Mouse (Mus musculus) liver, postnatal 0 days (tissue): ENCODE measurements at regions not wholly inside any gene's neighbourhood (a gene's known extent, or its start where the extent isn't known, plus 50 kb on each side); places are given as distances from the start of the nearest gene placed in this dataset.

ENCODE experiments used
- ATAC-seq: fragments of 200-750 bp; cut with Nextera tagmentation; 2 replicates; pipeline ENCODE4 v1.8.0; 2017; ENCODE audit warnings: mild to moderate bottlenecking, moderate library complexity
- DNase-seq: peaks from one replicate; pipeline ENCODE4 v3.0.0-alpha.2; 2016
- H3K27ac ChIP-seq: fragments of 300-500 bp; sonication (generic); 2 replicates; pipeline ENCODE4 v1.5.1; 2014; ENCODE audit warnings: antibody characterized with exemption, moderate library complexity, mild to moderate bottlenecking, low read depth
- H3K27me3 ChIP-seq: fragments of 300-500 bp; sonication (generic); 2 replicates; pipeline ENCODE4 v1.6.1; 2014; ENCODE audit warnings: low read length, control low read depth, mixed read lengths; ENCODE audit not compliant: insufficient read depth
- H3K36me3 ChIP-seq: fragments of 300-500 bp; sonication (generic); replicated peaks from 2 replicates; pipeline ENCODE4 v1.6.1; 2014; ENCODE audit warnings: mild to moderate bottlenecking, control low read depth, low read length, moderate library complexity, mixed read lengths; ENCODE audit not compliant: insufficient read depth
- H3K4me1 ChIP-seq: fragments of 300-500 bp; sonication (generic); 2 replicates; pipeline ENCODE4 v1.6.1; 2014; ENCODE audit warnings: antibody characterized with exemption, mild to moderate bottlenecking, control low read depth; ENCODE audit not compliant: insufficient read depth
- H3K4me2 ChIP-seq: fragments of 300-500 bp; sonication (generic); 2 replicates; pipeline ENCODE4 v1.6.1; 2014; ENCODE audit warnings: low read depth, mild to moderate bottlenecking, low read length, moderate library complexity, mixed read lengths
- H3K4me3 ChIP-seq: fragments of 300-500 bp; sonication (generic); 2 replicates; pipeline ENCODE4 v1.5.1; 2014; ENCODE audit warnings: low read depth, low read length
- H3K9ac ChIP-seq: fragments of 300-500 bp; sonication (generic); replicated peaks from 2 replicates; pipeline ENCODE4 v1.6.1; 2014; ENCODE audit warnings: mild to moderate bottlenecking, moderate library complexity
- H3K9me3 ChIP-seq: fragments of 300-500 bp; sonication (generic); 2 replicates; pipeline ENCODE4 v1.6.1; 2016; ENCODE audit warnings: mild to moderate bottlenecking, control low read depth, low read length, mixed read lengths
- CTCF ChIP-seq: sonication (generic); IDR thresholded peaks from 2 replicates; pipeline ENCODE4 v1.5.1; 2016; ENCODE audit warnings: antibody characterized with exemption, low read depth
- EP300 ChIP-seq: IDR thresholded peaks from 2 replicates; pipeline ENCODE4 v1.6.1; 2016; ENCODE audit warnings: antibody characterized with exemption, low read depth, mild to moderate bottlenecking
- WGBS: fragments of 180-500 bp; shearing (Covaris S2); extraction: QIAGEN DNeasy Blood & Tissue Kit; methylation state at CpG from one replicate; pipeline ENCODE4 v1.1.7; 2014; ENCODE audit not compliant: insufficient replicate concordance; 5-methylcytosine and 5-hydroxymethylcytosine counted together

- Histone ChIP-seq H3K9ac (no peak overlapping the region), H3K9me3 (no peaks in the 10 kb centered on the region), H3K27ac (no peak overlapping the region), H3K4me3 (no peak overlapping the region), H3K27me3 (no peaks in the 10 kb centered on the region), H3K36me3 (no peaks in the 10 kb centered on the region), H3K4me2 (no peak overlapping the region), H3K4me1 (no peaks in the 10 kb centered on the region)
- no peak for ATAC-seq
- TF ChIP-seq CTCF (no peak), EP300 (no peak)
- 86% methylated on average over 7 of the region's 7 CpGs for WGBS
- DNase-seq: no peak
Measured at GRCm38 (mm10) chr5:64555931-64556330, 247.3 kb upstream of the Klf3 start.

GRCm38 (mm10) chr5:64566451-64567390, 236.5 kb upstream of the Klf3 start:
- Histone ChIP-seq H3K4me2 (no peak overlapping the region), H3K4me3 (no peak overlapping the region), H3K27me3 (no peaks in the 10 kb centered on the region), H3K36me3 (no peaks in the 10 kb centered on the region), H3K9ac (no peak overlapping the region), H3K4me1 (0 out of 2 replicates have a peak, but pooled peaks cover 5% of the 10 kb centered on the region), H3K27ac (peak overlapping the region; percentile 68; the same call in 1 of the 2 replicates), H3K9me3 (no peaks in the 10 kb centered on the region)
- TF ChIP-seq EP300 (no peak), CTCF (no peak)
- 71% methylated on average over 13 of the region's 13 CpGs for WGBS
- ATAC-seq (no peak), DNase-seq (no peak)

- TF ChIP-seq CTCF: no peak
- peak; percentile 98 for TF ChIP-seq EP300
- ATAC-seq (peak; percentile 98), DNase-seq (peak; percentile 26)
- Histone ChIP-seq H3K9ac (0 out of 2 replicates have a peak overlapping the region, but pooled peaks have one; percentile 32), H3K27me3 (no peaks in the 10 kb centered on the region), H3K9me3 (no peaks in the 10 kb centered on the region), H3K4me1 (0 out of 2 replicates have a peak, but pooled peaks cover 5% of the 10 kb centered on the region), H3K4me2 (no peak overlapping the region), H3K4me3 (no peak overlapping the region), H3K27ac (peak overlapping the region; percentile 68), H3K36me3 (no peaks in the 10 kb centered on the region)
- WGBS: 52% methylated on average over 5 of the region's 5 CpGs
Measured at GRCm38 (mm10) chr5:64567813-64568212, 235.4 kb upstream of the Klf3 start.

GRCm38 (mm10) chr5:64568294-64568693, 234.9 kb upstream of the Klf3 start:
- Histone ChIP-seq H3K9ac (no peak overlapping the region), H3K4me3 (no peak overlapping the region), H3K4me2 (no peak overlapping the region), H3K27me3 (no peaks in the 10 kb centered on the region), H3K27ac (peak overlapping the region; percentile 68), H3K9me3 (no peaks in the 10 kb centered on the region), H3K4me1 (0 out of 2 replicates have a peak, but pooled peaks cover 5% of the 10 kb centered on the region), H3K36me3 (no peaks in the 10 kb centered on the region)
- WGBS: 79% methylated on average over 3 of the region's 3 CpGs
- TF ChIP-seq CTCF (0 out of 2 replicates have a peak, but pooled peaks have one; percentile 8), EP300 (no peak)
- ATAC-seq (peak; percentile 54), DNase-seq (no peak)

- 81% methylated on average over 10 of the region's 10 CpGs for WGBS
- Histone ChIP-seq H3K4me2 (no peak overlapping the region), H3K4me1 (peaks cover 13% of the 10 kb centered on the region), H3K27me3 (no peaks in the 10 kb centered on the region), H3K9ac (no peak overlapping the region), H3K27ac (no peak overlapping the region), H3K9me3 (no peaks in the 10 kb centered on the region), H3K36me3 (no peaks in the 10 kb centered on the region), H3K4me3 (no peak overlapping the region)
- TF ChIP-seq EP300: no peak
- TF ChIP-seq CTCF: no peak
- DNase-seq (no peak), ATAC-seq (no peak)
Measured at GRCm38 (mm10) chr5:64574386-64574785, 228.8 kb upstream of the Klf3 start.

- no peak overlapping the region for H3K27ac ChIP-seq
- no peaks in the 10 kb centered on the region for H3K36me3 ChIP-seq
- peaks cover 22% of the 10 kb centered on the region for H3K4me1 ChIP-seq
- no peak overlapping the region for H3K4me2 ChIP-seq
- 83% methylated on average over 6 of the region's 6 CpGs for WGBS
- no peak overlapping the region for H3K4me3 ChIP-seq
- no peaks in the 10 kb centered on the region for H3K27me3 ChIP-seq
- DNase-seq (no peak), ATAC-seq (no peak)
- TF ChIP-seq EP300 (no peak), CTCF (no peak)
- no peak overlapping the region for H3K9ac ChIP-seq
- no peaks in the 10 kb centered on the region for H3K9me3 ChIP-seq
Measured at GRCm38 (mm10) chr5:64575896-64576295, 227.3 kb upstream of the Klf3 start.
